Mouse (Mus musculus) gastrocnemius, postnatal 36 days (tissue): ENCODE data around the gene Sstr4. TPM values are rescaled to one million over a fixed set of nuclear protein-coding genes. Genes with fewer than 3 reads are reported as not detected.
A peak's percentile ranks its signal among the peaks of the same experiment; 100 is the strongest.

Experiments
- DNase-seq, 2 experiments: peaks; one replicate each; pipeline ENCODE4 v3.0.0; 2022
- intact Hi-C: fragments of 180-260 bp; cut with DNase I; formaldehyde crosslinking; loops from one replicate; pipeline ENCODE4 v1.15.1; 2025
- total RNA-seq, 2 experiments: library from RNA; stranded (reverse); gene quantifications; 2 replicates each; pipeline ENCODE4 v1.2.3; 2021

Sstr4 gene
- total RNA-seq, 2 experiments from 2014 or later = 0.52 TPM; not detected in 1

DNA sequence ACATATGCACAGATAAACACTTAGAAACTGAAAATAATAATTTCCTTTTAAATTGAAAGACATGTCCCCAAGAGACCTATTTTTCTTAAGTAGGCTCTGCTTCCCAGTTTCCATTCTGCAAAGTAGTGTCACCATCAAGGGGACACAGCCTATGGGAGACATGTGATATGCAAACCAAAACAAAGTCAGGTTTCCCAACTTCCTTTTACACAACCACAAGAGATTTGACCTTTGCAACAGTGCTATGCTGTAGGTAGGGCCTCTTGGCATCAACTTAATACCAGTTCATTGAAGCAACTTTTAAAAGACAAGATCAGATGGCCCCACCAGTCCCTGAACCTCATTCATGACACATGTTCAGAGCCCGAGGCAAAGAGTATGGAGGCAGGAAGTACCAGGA lies 2.0 kb upstream of the Sstr4 start:
- intact Hi-C loops = no loop called here
- no peak for DNase-seq

DNA sequence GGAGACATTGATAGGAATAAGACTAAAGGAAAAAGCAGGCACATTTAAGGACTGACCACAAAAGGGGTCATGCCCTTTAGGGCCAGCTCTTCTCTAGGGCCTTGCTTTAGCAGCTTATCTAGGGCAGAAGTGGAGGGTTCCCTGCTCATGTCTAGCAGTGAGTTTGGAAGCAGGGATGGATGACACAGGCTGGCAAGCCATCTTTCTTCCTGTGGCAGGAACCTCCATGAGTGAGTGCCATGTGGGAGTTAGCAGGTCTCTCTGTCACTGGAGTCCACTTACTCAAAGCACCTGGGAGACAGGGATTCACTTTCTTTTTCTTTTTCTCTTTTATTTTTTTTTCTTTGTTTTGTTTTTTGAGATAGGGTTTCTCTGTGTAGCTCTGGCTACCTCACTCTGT lies 1.3 kb upstream of the Sstr4 start:
- intact Hi-C loops = no loop called here
- DNase-seq = no peak

GRCm38 (mm10) chr2:148396209-148396608 lies 1.1 kb downstream of the Sstr4 start:
- intact Hi-C loops = loop anchor here (5.0 kb wide), 1 partner anchor 274 kb away; no protein-coding TSS in a partner anchor

DNA sequence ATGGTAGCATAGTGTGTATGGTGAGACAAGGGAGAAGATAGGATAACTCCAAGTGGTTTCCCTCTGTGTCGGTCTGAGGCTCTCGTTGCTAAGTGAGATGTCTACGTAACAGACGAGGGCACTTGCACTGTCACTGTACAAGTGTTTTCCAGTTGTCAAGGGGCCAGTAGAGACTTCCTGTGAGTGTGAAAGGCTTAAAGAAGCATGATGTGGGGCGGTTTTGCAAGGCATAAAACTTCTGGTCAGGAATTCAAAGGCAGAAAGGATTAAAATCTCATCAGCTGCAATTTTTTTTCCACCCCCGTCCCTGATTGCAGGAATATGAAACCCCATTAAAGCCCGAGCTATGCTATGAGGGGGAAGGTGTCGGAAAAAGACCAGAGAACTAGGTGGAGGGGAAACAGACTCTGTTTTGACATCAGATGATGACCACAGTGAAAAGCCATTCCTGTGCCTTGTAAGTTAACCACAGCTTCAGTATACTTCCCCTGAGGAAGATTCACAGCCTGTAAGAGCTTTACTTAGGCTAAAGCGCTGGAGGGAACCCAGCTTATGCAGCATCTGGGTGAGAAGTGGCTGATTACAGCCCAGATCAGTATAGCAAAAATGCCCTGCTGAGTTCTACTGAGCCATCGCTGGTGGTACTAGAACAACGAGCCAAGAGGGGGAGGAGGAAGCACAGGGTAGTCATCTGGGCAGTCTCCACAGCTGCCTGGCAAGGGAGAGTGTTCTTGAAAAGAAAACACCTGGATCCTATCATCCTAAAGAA lies 2.1 kb downstream of the Sstr4 start:
- intact Hi-C loops = loop anchor here (5.0 kb wide), 1 partner anchor 275 kb away; no protein-coding TSS in a partner anchor
- DNase-seq = no peak

More at GRCm38 (mm10) chr2:148396209-148396608, 1.1 kb downstream of the Sstr4 start:
- DNase-seq = no peak

DNA sequence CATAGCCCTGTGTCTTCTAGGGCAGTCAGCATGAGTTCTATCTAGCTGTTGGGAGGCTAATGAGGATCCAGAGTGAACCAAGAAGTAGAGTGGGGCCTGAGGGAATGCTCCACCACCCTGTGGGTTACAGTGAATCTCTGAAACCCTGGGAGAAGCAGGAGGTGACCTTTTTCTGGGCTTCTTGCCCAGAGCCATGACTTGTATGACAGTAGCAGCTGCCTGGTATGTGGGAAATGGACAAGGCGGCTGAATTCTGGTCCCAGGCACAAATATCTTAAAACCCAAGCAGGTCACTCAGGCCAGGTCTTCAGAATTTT lies 2.6 kb downstream of the Sstr4 start:
- intact Hi-C loops = loop anchor here (5.0 kb wide), 1 partner anchor 275 kb away; no protein-coding TSS in a partner anchor
- peak in 1 of 2 experiments; percentile 25 for DNase-seq

GRCm38 (mm10) chr2:148398901-148399685 lies 3.9 kb downstream of the Sstr4 start:
- DNase-seq = no peak
- intact Hi-C loops = loop anchor here (5.0 kb wide), 1 partner anchor 277 kb away; no protein-coding TSS in a partner anchor

DNA sequence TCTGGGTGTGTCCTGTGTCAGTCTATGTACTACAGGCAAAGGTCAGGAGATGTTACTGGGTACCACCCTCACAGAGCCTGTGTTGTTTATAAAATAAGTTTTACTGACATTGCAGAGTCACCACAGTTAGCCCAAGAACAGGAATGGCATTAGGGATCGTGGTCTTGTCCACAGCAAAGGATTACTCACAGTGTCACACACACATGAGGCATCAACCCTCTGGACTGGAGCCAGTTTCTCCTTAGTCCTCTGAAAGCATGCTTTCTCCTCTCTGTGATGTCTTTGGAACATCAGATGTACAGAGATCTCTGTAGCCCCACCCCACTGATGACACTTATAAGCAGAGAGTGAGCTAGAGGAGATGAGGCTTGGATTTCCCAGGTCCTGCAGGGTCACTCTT lies 7.1 kb downstream of the Sstr4 start:
- no peak for DNase-seq
- intact Hi-C loops = no loop called here

DNA sequence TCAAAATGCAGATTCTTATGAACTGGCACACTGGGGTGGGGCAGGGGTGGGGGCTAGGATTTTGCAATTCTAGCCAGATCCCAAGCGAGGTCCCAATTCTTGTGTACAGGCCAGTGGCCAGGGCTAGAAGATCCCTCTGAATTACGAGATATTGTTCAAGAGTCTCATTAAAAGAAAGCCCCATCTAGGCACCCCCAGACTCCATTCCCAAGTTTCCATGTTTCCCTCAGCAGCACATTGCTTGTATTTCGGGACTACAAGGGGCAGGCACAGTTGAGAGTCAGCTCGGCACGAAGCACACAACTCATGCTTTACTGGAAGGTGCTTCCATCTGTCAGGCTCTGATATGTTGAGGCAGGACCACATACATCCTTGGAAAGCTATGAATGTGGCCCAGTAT lies 9.8 kb downstream of the Sstr4 start:
- intact Hi-C loops = loop anchor here (5.0 kb wide), 2 partner anchors 132 to 167 kb away; no protein-coding TSS in a partner anchor

GRCm38 (mm10) chr2:148406160-148406970 lies 11.2 kb downstream of the Sstr4 start:
- intact Hi-C loops = loop anchor here (5.0 kb wide), 2 partner anchors 131 to 166 kb away; no protein-coding TSS in a partner anchor
- peak in 1 of 2 experiments; percentile 35 for DNase-seq

More for the DNA sequence above, 9.8 kb downstream of the Sstr4 start:
- DNase-seq = no peak

- DNase-seq = peak; percentile 50
- intact Hi-C loops = loop anchor here (5.0 kb wide), 2 partner anchors 130 to 165 kb away; no protein-coding TSS in a partner anchor
Measured at GRCm38 (mm10) chr2:148406971-148407869, 12.1 kb downstream of the Sstr4 start.

DNA sequence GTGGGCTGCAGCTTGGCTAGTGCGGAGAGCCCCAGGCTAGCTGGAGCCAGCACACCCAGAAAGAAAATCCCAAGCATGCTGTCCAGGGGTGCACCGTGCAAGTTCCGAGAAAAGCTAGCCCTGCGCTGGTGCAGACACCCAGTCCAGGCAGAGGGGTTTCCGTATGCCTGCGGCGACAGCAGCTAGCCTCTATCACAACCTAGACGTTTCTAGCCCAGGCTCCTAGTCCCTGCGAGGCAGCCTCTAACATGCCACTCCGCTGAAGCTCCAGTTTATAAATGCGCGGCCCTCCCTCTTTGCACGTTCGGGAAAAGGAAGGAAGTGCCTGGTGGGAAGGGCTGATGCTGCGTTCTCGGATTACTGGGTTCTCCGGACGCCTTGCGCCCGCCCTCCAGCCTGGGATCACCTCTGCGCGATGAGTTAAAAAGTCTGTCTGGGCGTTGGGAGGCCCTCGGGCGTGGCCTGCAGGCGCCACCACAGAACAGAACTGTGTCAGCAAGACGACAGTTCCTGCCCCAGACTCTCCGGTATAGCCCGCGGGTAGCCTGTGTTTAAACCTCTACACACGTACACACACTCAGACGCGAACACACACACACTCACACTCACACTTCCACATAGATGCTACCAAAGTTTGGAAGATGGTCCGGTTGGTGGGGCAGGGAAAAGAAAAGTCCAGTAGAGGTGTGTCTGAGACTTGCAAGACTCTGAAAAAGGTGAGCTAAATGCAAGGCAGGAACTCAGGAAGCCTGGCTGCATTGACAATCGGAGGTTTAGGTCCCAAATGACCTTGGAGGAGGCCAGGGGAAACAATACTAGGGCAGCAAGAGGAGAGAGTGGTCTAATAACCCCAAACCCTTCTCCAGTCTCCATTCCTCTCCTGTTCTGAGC lies 13.0 kb downstream of the Sstr4 start, which contains the start of gene Thbd:
Thbd (minus strand) TSS at position 319 of the 891 bp plus-strand sequence.
- intact Hi-C loops = loop anchor here (5.0 kb wide), 2 partner anchors 129 to 164 kb away; no protein-coding TSS in a partner anchor
- DNase-seq = peak; percentile 72 to 80

- intact Hi-C loops = loop anchor here (5.0 kb wide), 2 partner anchors 129 to 164 kb away; no protein-coding TSS in a partner anchor
- DNase-seq = no peak
Measured at GRCm38 (mm10) chr2:148408761-148409120, 13.6 kb downstream of the Sstr4 start.

GRCm38 (mm10) chr2:148409141-148409540 lies 14.0 kb downstream of the Sstr4 start:
- intact Hi-C loops = loop anchor here (5.0 kb wide), 2 partner anchors 128 to 163 kb away; no protein-coding TSS in a partner anchor

GRCm38 (mm10) chr2:148409821-148410220 lies 14.7 kb downstream of the Sstr4 start:
- DNase-seq = no peak

More at GRCm38 (mm10) chr2:148409141-148409540, 14.0 kb downstream of the Sstr4 start:
- DNase-seq = peak; percentile 79 to 84

DNA sequence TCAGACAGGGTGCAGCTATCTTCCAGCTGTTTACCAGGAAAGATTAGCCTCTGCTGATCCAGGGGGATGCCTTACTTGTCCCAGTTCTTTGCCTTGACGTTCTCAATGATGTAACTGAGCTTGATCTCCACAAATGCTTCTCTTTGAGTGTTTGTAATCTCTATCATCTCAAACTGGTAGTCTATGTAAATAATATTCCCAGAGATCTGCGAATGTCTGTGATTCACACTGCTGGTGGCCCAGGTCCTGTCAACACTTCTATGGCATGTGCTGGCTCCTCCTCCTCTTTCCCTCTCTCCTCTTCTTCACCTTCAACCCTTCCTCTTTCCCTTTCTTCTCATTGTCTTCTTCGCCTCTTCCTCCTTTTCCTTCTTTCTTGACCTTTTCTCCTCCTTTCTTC lies 24.0 kb downstream of the Sstr4 start:
- intact Hi-C loops = no loop called here
- DNase-seq = no peak

More at GRCm38 (mm10) chr2:148409821-148410220, 14.7 kb downstream of the Sstr4 start:
- intact Hi-C loops = loop anchor here (5.0 kb wide), 2 partner anchors 127 to 162 kb away; no protein-coding TSS in a partner anchor

GRCm38 (mm10) chr2:148419776-148420175 lies 24.6 kb downstream of the Sstr4 start:
- DNase-seq = no peak
- intact Hi-C loops = loop anchor here (5.0 kb wide), 1 partner anchor 113 kb away; no protein-coding TSS in a partner anchor

- no peak for DNase-seq
- intact Hi-C loops = loop anchor here (5.0 kb wide), 1 partner anchor 111 kb away; no protein-coding TSS in a partner anchor
Measured at GRCm38 (mm10) chr2:148421112-148421511, 26.0 kb downstream of the Sstr4 start.

DNA sequence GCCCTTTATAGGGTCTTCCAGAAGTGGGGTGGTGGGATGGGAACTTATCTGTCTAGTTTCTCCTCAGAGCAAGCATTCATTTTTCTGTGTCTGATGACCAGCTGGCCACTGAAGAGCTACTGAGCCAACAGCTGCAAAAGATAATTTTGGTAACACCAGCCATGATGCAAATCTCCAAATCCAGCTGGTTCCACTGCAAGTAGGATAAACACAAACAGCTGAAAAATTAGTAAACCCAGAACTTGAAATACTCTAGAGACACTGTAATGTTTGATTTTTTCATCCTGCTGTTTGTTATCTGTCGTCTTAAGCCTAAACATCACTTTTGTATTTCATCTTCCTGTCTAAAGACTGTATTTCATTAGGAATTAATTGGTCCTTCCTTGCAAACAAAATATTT lies 26.6 kb downstream of the Sstr4 start:
- intact Hi-C loops = loop anchor here (5.0 kb wide), 1 partner anchor 111 kb away; no protein-coding TSS in a partner anchor
- DNase-seq = no peak
